8 mouse cellular contexts compared by ENCODE assay signal in the genomic region with DNA sequence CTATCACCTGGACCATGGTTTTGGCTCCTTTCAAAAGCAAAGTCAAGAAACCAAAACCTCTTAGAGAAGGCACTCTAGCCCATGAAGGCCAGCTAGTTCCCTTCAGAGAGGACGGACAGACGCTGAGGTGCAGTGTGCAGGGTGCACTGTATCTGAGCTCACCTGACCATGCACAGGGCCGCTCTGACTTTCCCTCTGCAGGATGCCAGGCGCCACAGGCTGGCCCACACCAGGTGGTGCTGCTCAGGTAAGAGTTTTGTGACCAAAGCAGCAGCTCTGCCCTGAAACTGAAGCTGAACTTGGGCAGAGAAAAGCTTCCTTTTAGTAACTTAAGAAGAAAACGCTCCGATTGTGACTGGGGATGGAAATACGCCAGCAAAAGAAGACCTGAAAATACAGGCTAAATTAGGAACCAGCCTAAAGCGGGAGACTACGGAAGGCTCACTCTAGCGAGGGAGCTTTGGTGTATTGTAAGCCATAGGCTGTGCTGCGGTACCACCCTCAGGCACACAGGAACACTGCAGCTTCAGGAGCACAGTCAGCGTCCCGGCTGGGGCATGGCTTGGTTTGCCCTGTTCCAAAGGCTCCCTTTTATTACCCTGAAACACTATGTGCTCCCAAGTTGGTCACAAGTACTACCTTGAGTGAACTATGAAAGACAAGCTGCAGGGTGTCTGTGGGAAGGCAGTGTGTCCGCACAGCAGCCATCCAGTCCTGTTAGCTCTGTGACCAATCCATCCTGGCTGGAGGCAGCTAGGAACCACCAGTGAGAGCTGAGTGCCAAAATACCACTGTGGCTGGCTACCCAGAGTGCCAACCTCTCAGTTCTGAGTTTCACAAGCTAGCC. TPM values are rescaled to one million over a fixed set of nuclear protein-coding genes. Genes with fewer than 3 reads are reported as not detected.
DNase-seq lines count a peak whose midpoint lies in the region; ATAC-seq and TF ChIP-seq lines count a peak whose summit lies in the region.

No protein-coding gene starts in this region.

- peak; percentile 74; the same call in 1 of the 2 replicates for TF ChIP-seq CTCF in spleen, adult 2 months (IDR thresholded peaks at IDR 0.05; ENCODE audit: extremely low read depth, insufficient read depth, insufficient read length, insufficient replicate concordance)

- peak; percentile 99 for ATAC-seq in common myeloid progenitor, adult 5-6 weeks (replicated peaks; ENCODE audit: low read depth, poor library complexity, severe bottlenecking)
- peak; percentile 88; the same call in 1 of the 2 replicates for ATAC-seq in limb, embryonic 13.5 days (ENCODE audit: low FRiP score, low read depth)
- peak; percentile 64; the same call in 1 of the 2 replicates for ATAC-seq in midbrain, embryonic 14.5 days (ENCODE audit: low FRiP score, low TSS enrichment)
- peak; percentile 83; the same call in 1 of the 2 replicates for ATAC-seq in stomach, embryonic 15.5 days (ENCODE audit: insufficient read depth, low FRiP score, low read depth)

- H3K4me2 ChIP-seq in limb, embryonic 13.5 days (replicated peaks) = peak overlapping the region; percentile 50
- H3K4me2 ChIP-seq in midbrain, embryonic 14.5 days (ENCODE audit: low read length) = no peak overlapping the region
- peak overlapping the region; percentile 25 for H3K4me2 ChIP-seq in stomach, embryonic 15.5 days

- no peaks in the 10 kb centered on the region for H3K4me1 ChIP-seq in spleen, adult 2 months (ENCODE audit: control insufficient read depth, insufficient read depth, insufficient read length)
- 0 out of 2 replicates have a peak, but pooled peaks cover 3% of the 10 kb centered on the region for H3K4me1 ChIP-seq in limb, embryonic 13.5 days
- no peaks in the 10 kb centered on the region for H3K4me1 ChIP-seq in midbrain, embryonic 14.5 days (ENCODE audit: control insufficient read depth, insufficient read depth, low read length)
- no peaks in the 10 kb centered on the region for H3K4me1 ChIP-seq in stomach, embryonic 15.5 days

- H3K27ac ChIP-seq in spleen, adult 2 months (ENCODE audit: insufficient read depth, low read length) = no peak overlapping the region
- H3K27ac ChIP-seq in limb, embryonic 13.5 days = no peak overlapping the region
- no peak overlapping the region for H3K27ac ChIP-seq in midbrain, embryonic 14.5 days (replicated peaks; ENCODE audit: low read depth, low read length)
- H3K27ac ChIP-seq in stomach, embryonic 15.5 days = no peak overlapping the region

- DNase-seq in spleen, adult 2 months (ENCODE audit: low read depth in 1 of 2, low spot score in 2 of 2) = peak in 1 of 2 experiments; percentile 31
- DNase-seq in spleen, adult 12 weeks (ENCODE audit: low spot score) = no peak
- DNase-seq in gastrocnemius, postnatal 14 days = peak; percentile 18
- DNase-seq in kidney, adult 8-10 months = peak; percentile 20 to 42
- DNase-seq in midbrain, embryonic 14.5 days = peak; percentile 81

- intact Hi-C loops in gastrocnemius, postnatal 14 days (cut with DNase I; ENCODE audit: low total_unique reads) = no loop called here

- no peak overlapping the region for H3K4me3 ChIP-seq in spleen, adult 2 months (ENCODE audit: extremely low read depth, insufficient read depth, insufficient read length)
- no peak overlapping the region; the same call in 1 of the 2 replicates for H3K4me3 ChIP-seq in limb, embryonic 13.5 days
- no peak overlapping the region for H3K4me3 ChIP-seq in midbrain, embryonic 14.5 days (replicated peaks; ENCODE audit: low read depth, low read length)
- H3K4me3 ChIP-seq in stomach, embryonic 15.5 days (replicated peaks) = no peak overlapping the region

- 22% methylated on average over 14 of the region's 14 CpGs for WGBS in spleen, adult 2 months
- WGBS in limb, embryonic 13.5 days = 21% methylated on average over 14 of the region's 14 CpGs
- whole genome bisulfite sequencing in midbrain, embryonic 14.5 days = 27% methylated on average over 14 of the region's 14 CpGs
- WGBS in stomach, embryonic 15.5 days = 21% methylated on average over 14 of the region's 14 CpGs

- peak overlapping the region; percentile 31 for H3K9ac ChIP-seq in limb, embryonic 13.5 days
- no peak overlapping the region for H3K9ac ChIP-seq in midbrain, embryonic 14.5 days (replicated peaks; ENCODE audit: low read length)
- no peak overlapping the region for H3K9ac ChIP-seq in stomach, embryonic 15.5 days

- H3K9me3 ChIP-seq in limb, embryonic 13.5 days = no peaks in the 10 kb centered on the region
- H3K9me3 ChIP-seq in midbrain, embryonic 14.5 days (ENCODE audit: control insufficient read depth, low read length) = no peaks in the 10 kb centered on the region
- H3K9me3 ChIP-seq in stomach, embryonic 15.5 days = no peaks in the 10 kb centered on the region

- H3K27me3 ChIP-seq in spleen, adult 2 months (ENCODE audit: control insufficient read depth, insufficient read depth, low read length) = no peaks in the 10 kb centered on the region
- no peaks in the 10 kb centered on the region for H3K27me3 ChIP-seq in limb, embryonic 13.5 days
- H3K27me3 ChIP-seq in midbrain, embryonic 14.5 days (ENCODE audit: control insufficient read depth, insufficient read depth, low read length) = no peaks in the 10 kb centered on the region
- H3K27me3 ChIP-seq in stomach, embryonic 15.5 days (replicated peaks) = no peaks in the 10 kb centered on the region

- no peaks in the 10 kb centered on the region for H3K36me3 ChIP-seq in spleen, adult 2 months (ENCODE audit: control insufficient read depth, insufficient read depth, low read length)
- H3K36me3 ChIP-seq in limb, embryonic 13.5 days = no peaks in the 10 kb centered on the region
- H3K36me3 ChIP-seq in midbrain, embryonic 14.5 days (ENCODE audit: control insufficient read depth, insufficient read depth, low read length) = no peaks in the 10 kb centered on the region
- no peaks in the 10 kb centered on the region for H3K36me3 ChIP-seq in stomach, embryonic 15.5 days

- TF ChIP-seq POLR2A in spleen, adult 2 months (IDR thresholded peaks at IDR 0.05; ENCODE audit: low read depth, low read length) = no peak

RNA-seq across cellular contexts. Expression of a gene that starts 54.0 kb away (rescaled TPM):
- 2.6 and 3.1 TPM in 2 replicates for polyA plus RNA-seq in spleen, adult 2 months (2012; rRNA removed)
- total RNA-seq in common myeloid progenitor, adult 5-6 weeks (2017) = 59.5 and 75.0 TPM in 2 replicates
- total RNA-seq in gastrocnemius, postnatal 14 days (2021) = 10 to 100 TPM; 18.1 to 20.3 TPM
- polyA plus RNA-seq in limb, embryonic 13.5 days (2015; fragmentation: Nextera tagmentation; extraction: Ambion mirVana) = 20.8 and 25.7 TPM in 2 replicates
- polyA plus RNA-seq in midbrain, embryonic 14.5 days (2014; fragmentation: Nextera tagmentation; extraction: Ambion mirVana) = 39.6 and 40.6 TPM in 2 replicates
- polyA plus RNA-seq in stomach, embryonic 15.5 days (2015; fragmentation: Nextera tagmentation; extraction: Ambion mirVana) = 16.2 and 17.8 TPM in 2 replicates
